Mouse (Mus musculus): ENCODE data around the gene Slc22a6. TPM values are rescaled to one million over a fixed set of nuclear protein-coding genes. Genes with fewer than 3 reads are reported as not detected.
A peak's percentile ranks its signal among the peaks of the same experiment; 100 is the strongest.

Gene Slc22a6
- polyA plus RNA-seq, 1 experiment from 2014 or later: 26.5 TPM

- ATAC-seq (replicated peaks; ENCODE audit: low FRiP score): no peak
- Histone ChIP-seq H3K9ac (no peak overlapping the region), H3K9me3 (replicated peaks) (no peaks in the 10 kb centered on the region), H3K27me3 (no peaks in the 10 kb centered on the region), H3K4me1 (0 out of 2 replicates have a peak, but pooled peaks cover 2% of the 10 kb centered on the region), H3K36me3 (no peaks in the 10 kb centered on the region), H3K27ac (no peak overlapping the region), H3K4me2 (no peak overlapping the region), H3K4me3 (replicated peaks) (no peak overlapping the region)
- WGBS: 41% methylated on average over 2 of the region's 2 CpGs
Observed at GRCm38 (mm10) chr19:8613111-8613510, 4.7 kb upstream of the Slc22a6 start.

GRCm38 (mm10) chr19:8614343-8614742 is 3.5 kb upstream of the Slc22a6 start:
- WGBS: 30% methylated on average over 2 of the region's 2 CpGs
- ATAC-seq (replicated peaks; ENCODE audit: low FRiP score): no peak

GRCm38 (mm10) chr19:8616314-8616713 is 1.5 kb upstream of the Slc22a6 start:
- H3K27me3 ChIP-seq: no peaks in the 10 kb centered on the region
- WGBS: 52% methylated on average over 4 of the region's 4 CpGs
- no peak for ATAC-seq (replicated peaks; ENCODE audit: low FRiP score)
- no peak overlapping the region for H3K4me2 ChIP-seq
- H3K9ac ChIP-seq: no peak overlapping the region
- H3K4me3 ChIP-seq (replicated peaks): no peak overlapping the region
- H3K36me3 ChIP-seq: no peaks in the 10 kb centered on the region
- no peak overlapping the region for H3K27ac ChIP-seq
- 0 out of 2 replicates have a peak, but pooled peaks cover 7% of the 10 kb centered on the region for H3K4me1 ChIP-seq
- no peaks in the 10 kb centered on the region for H3K9me3 ChIP-seq (replicated peaks)

More at GRCm38 (mm10) chr19:8614343-8614742, 3.5 kb upstream of the Slc22a6 start:
- no peak overlapping the region for H3K27ac ChIP-seq
- H3K4me3 ChIP-seq (replicated peaks): no peak overlapping the region
- H3K4me1 ChIP-seq: 0 out of 2 replicates have a peak, but pooled peaks cover 4% of the 10 kb centered on the region
- H3K9ac ChIP-seq: no peak overlapping the region
- H3K27me3 ChIP-seq: no peaks in the 10 kb centered on the region
- no peak overlapping the region for H3K4me2 ChIP-seq
- no peaks in the 10 kb centered on the region for H3K9me3 ChIP-seq (replicated peaks)
- no peaks in the 10 kb centered on the region for H3K36me3 ChIP-seq

- no peak overlapping the region for H3K4me2 ChIP-seq
- no peaks in the 10 kb centered on the region for H3K36me3 ChIP-seq
- no peaks in the 10 kb centered on the region for H3K9me3 ChIP-seq (replicated peaks)
- 92% methylated on average over 7 of the region's 7 CpGs for WGBS
- no peaks in the 10 kb centered on the region for H3K27me3 ChIP-seq
- ATAC-seq (replicated peaks; ENCODE audit: low FRiP score): no peak
- H3K4me1 ChIP-seq: 0 out of 2 replicates have a peak, but pooled peaks cover 7% of the 10 kb centered on the region
- H3K27ac ChIP-seq: no peak overlapping the region
- H3K9ac ChIP-seq: no peak overlapping the region
- no peak overlapping the region for H3K4me3 ChIP-seq (replicated peaks)
Observed at GRCm38 (mm10) chr19:8621098-8621497, 3.3 kb downstream of the Slc22a6 start.

- 66% methylated on average over 2 of the region's 2 CpGs for WGBS
- no peak overlapping the region for H3K27ac ChIP-seq
Observed at GRCm38 (mm10) chr19:8630249-8630648, 12.4 kb downstream of the Slc22a6 start.

GRCm38 (mm10) chr19:8630826-8631225 is 13.0 kb downstream of the Slc22a6 start:
- no peak for ATAC-seq (replicated peaks; ENCODE audit: low FRiP score)
- WGBS: 66% methylated on average over 6 of the region's 6 CpGs

More at GRCm38 (mm10) chr19:8630249-8630648, 12.4 kb downstream of the Slc22a6 start:
- H3K27me3 ChIP-seq: no peaks in the 10 kb centered on the region
- no peaks in the 10 kb centered on the region for H3K4me1 ChIP-seq
- no peaks in the 10 kb centered on the region for H3K9me3 ChIP-seq (replicated peaks)
- no peaks in the 10 kb centered on the region for H3K36me3 ChIP-seq
- ATAC-seq (replicated peaks; ENCODE audit: low FRiP score): no peak
- no peak overlapping the region for H3K9ac ChIP-seq
- no peak overlapping the region for H3K4me3 ChIP-seq (replicated peaks)
- no peak overlapping the region for H3K4me2 ChIP-seq

GRCm38 (mm10) chr19:8632029-8632428 is 14.2 kb downstream of the Slc22a6 start:
- Histone ChIP-seq H3K27me3 (no peaks in the 10 kb centered on the region), H3K4me3 (replicated peaks) (no peak overlapping the region), H3K4me1 (no peaks in the 10 kb centered on the region), H3K9ac (no peak overlapping the region), H3K36me3 (no peaks in the 10 kb centered on the region), H3K4me2 (no peak overlapping the region), H3K9me3 (replicated peaks) (no peaks in the 10 kb centered on the region), H3K27ac (no peak overlapping the region)
- WGBS: 83% methylated on average over 1 of the region's 1 CpGs
- ATAC-seq (replicated peaks; ENCODE audit: low FRiP score): no peak

More at GRCm38 (mm10) chr19:8630826-8631225, 13.0 kb downstream of the Slc22a6 start:
- no peaks in the 10 kb centered on the region for H3K4me1 ChIP-seq
- no peak overlapping the region for H3K27ac ChIP-seq
- no peaks in the 10 kb centered on the region for H3K9me3 ChIP-seq (replicated peaks)
- H3K9ac ChIP-seq: no peak overlapping the region
- H3K4me2 ChIP-seq: no peak overlapping the region
- no peak overlapping the region for H3K4me3 ChIP-seq (replicated peaks)
- H3K27me3 ChIP-seq: no peaks in the 10 kb centered on the region
- no peaks in the 10 kb centered on the region for H3K36me3 ChIP-seq

GRCm38 (mm10) chr19:8642086-8642485 is 24.2 kb downstream of the Slc22a6 start:
- Histone ChIP-seq H3K9me3 (replicated peaks) (no peaks in the 10 kb centered on the region), H3K9ac (no peak overlapping the region), H3K27me3 (no peaks in the 10 kb centered on the region), H3K4me3 (replicated peaks) (no peak overlapping the region), H3K4me2 (no peak overlapping the region), H3K27ac (no peak overlapping the region), H3K4me1 (peaks cover 7% of the 10 kb centered on the region), H3K36me3 (no peaks in the 10 kb centered on the region)
- ATAC-seq (replicated peaks; ENCODE audit: low FRiP score): no peak
- WGBS: 52% methylated on average over 5 of the region's 5 CpGs

GRCm38 (mm10) chr19:8646393-8646792 is 28.6 kb downstream of the Slc22a6 start:
- 45% methylated on average over 2 of the region's 2 CpGs for WGBS
- no peak overlapping the region for H3K4me2 ChIP-seq

GRCm38 (mm10) chr19:8655833-8656232 is 38.0 kb downstream of the Slc22a6 start:
- no peak for ATAC-seq (replicated peaks; ENCODE audit: low FRiP score)
- Histone ChIP-seq H3K9me3 (replicated peaks) (no peaks in the 10 kb centered on the region), H3K27ac (no peak overlapping the region), H3K4me3 (replicated peaks) (no peak overlapping the region), H3K4me1 (no peaks in the 10 kb centered on the region), H3K36me3 (no peaks in the 10 kb centered on the region), H3K27me3 (no peaks in the 10 kb centered on the region), H3K4me2 (no peak overlapping the region), H3K9ac (no peak overlapping the region)

More at GRCm38 (mm10) chr19:8646393-8646792, 28.6 kb downstream of the Slc22a6 start:
- H3K9me3 ChIP-seq (replicated peaks): no peaks in the 10 kb centered on the region
- no peak overlapping the region for H3K9ac ChIP-seq
- H3K27ac ChIP-seq: no peak overlapping the region
- H3K4me3 ChIP-seq (replicated peaks): no peak overlapping the region
- H3K27me3 ChIP-seq: no peaks in the 10 kb centered on the region
- no peaks in the 10 kb centered on the region for H3K36me3 ChIP-seq
- peak; percentile 56; the same call in 1 of the 2 replicates for ATAC-seq (replicated peaks; ENCODE audit: low FRiP score)
- peaks cover 7% of the 10 kb centered on the region for H3K4me1 ChIP-seq

GRCm38 (mm10) chr19:8656341-8656740 is 38.5 kb downstream of the Slc22a6 start:
- ATAC-seq (replicated peaks; ENCODE audit: low FRiP score): no peak
- no peaks in the 10 kb centered on the region; the same call in 1 of the 2 replicates for H3K4me1 ChIP-seq
- no peaks in the 10 kb centered on the region for H3K27me3 ChIP-seq
- H3K36me3 ChIP-seq: no peaks in the 10 kb centered on the region
- no peak overlapping the region for H3K27ac ChIP-seq
- 62% methylated on average over 4 of the region's 4 CpGs for WGBS
- no peak overlapping the region for H3K4me2 ChIP-seq
- no peaks in the 10 kb centered on the region for H3K9me3 ChIP-seq (replicated peaks)
- H3K9ac ChIP-seq: no peak overlapping the region
- H3K4me3 ChIP-seq (replicated peaks): no peak overlapping the region

- peak; percentile 36 for ATAC-seq (replicated peaks; ENCODE audit: low FRiP score)
- peak overlapping the region; percentile 81 for H3K4me2 ChIP-seq
- peaks cover 22% of the 10 kb centered on the region for H3K4me1 ChIP-seq
- peaks cover 11% of the 10 kb centered on the region; the same call in 1 of the 2 replicates for H3K27me3 ChIP-seq
- no peaks in the 10 kb centered on the region for H3K36me3 ChIP-seq
- H3K4me3 ChIP-seq (replicated peaks): peak overlapping the region; percentile 43
- 2% methylated on average over 35 of the region's 35 CpGs for WGBS
- H3K9me3 ChIP-seq (replicated peaks): no peaks in the 10 kb centered on the region
- H3K27ac ChIP-seq: no peak overlapping the region
- peak overlapping the region; percentile 34 for H3K9ac ChIP-seq
Observed at GRCm38 (mm10) chr19:8661821-8662307, 44.0 kb downstream of the Slc22a6 start.

GRCm38 (mm10) chr19:8662337-8662736 is 44.5 kb downstream of the Slc22a6 start:
- Histone ChIP-seq H3K27me3 (peaks cover 11% of the 10 kb centered on the region; the same call in 1 of the 2 replicates), H3K4me1 (peaks cover 22% of the 10 kb centered on the region), H3K36me3 (no peaks in the 10 kb centered on the region), H3K9me3 (replicated peaks) (no peaks in the 10 kb centered on the region), H3K4me3 (replicated peaks) (peak overlapping the region; percentile 43), H3K9ac (peak overlapping the region; percentile 34), H3K27ac (no peak overlapping the region), H3K4me2 (peak overlapping the region; percentile 81)
- ATAC-seq (replicated peaks; ENCODE audit: low FRiP score): peak; percentile 50; the same call in 1 of the 2 replicates
- 4% methylated on average over 11 of the region's 11 CpGs for WGBS

Measured in kidney, embryonic 15.5 days (tissue).